Mouse (Mus musculus): Measurements from ENCODE around the gene Artn.

GRCm38 (mm10) chr4:117924916-117925315 is 4.6 kb downstream of the Artn start:
- TF ChIP-seq CTCF (IDR thresholded peaks at IDR 0.05; ENCODE audit: borderline replicate concordance, control insufficient read depth, extremely low read depth, insufficient read depth, low read length, poor library complexity): no peak
- TF ChIP-seq POLR2A (IDR thresholded peaks at IDR 0.05; ENCODE audit: control insufficient read depth, extremely low read depth, insufficient read depth, low read length, poor library complexity): no peak

Data from thymus, adult 2 months (tissue).